Mouse (Mus musculus): ENCODE measurements around the gene Synm. TPM values are rescaled to one million over a fixed set of nuclear protein-coding genes. Genes with fewer than 3 reads are reported as not detected.

The Synm gene
- polyA plus RNA-seq, 1 experiment from 2014 or later, result 2.4 TPM

GRCm38 (mm10) chr7:67758858-67759628, 499 bp downstream of the Synm start:
- Histone ChIP-seq H3K4me3 (ENCODE audit: low read depth, low read length) (peak overlapping the region; percentile 57), H3K27ac (ENCODE audit: low read depth, low read length) (0 out of 2 replicates have a peak overlapping the region, but pooled peaks have one; percentile 24), H3K9me3 (ENCODE audit: control insufficient read depth, low read length) (no peaks in the 10 kb centered on the region), H3K4me2 (replicated peaks; ENCODE audit: low read depth, low read length) (peak overlapping the region; percentile 100), H3K4me1 (replicated peaks; ENCODE audit: control insufficient read depth, insufficient read depth, low read length) (peaks cover 5% of the 10 kb centered on the region; the same call in 1 of the 2 replicates), H3K27me3 (ENCODE audit: control insufficient read depth, insufficient read depth, low read length) (peaks cover 6% of the 10 kb centered on the region), H3K36me3 (ENCODE audit: control insufficient read depth, insufficient read depth, low read length) (no peaks in the 10 kb centered on the region), H3K9ac (ENCODE audit: low read depth, low read length) (peak overlapping the region; percentile 53)
- WGBS, result under 1% methylated on average over 92 of the region's 92 CpGs
- peak; percentile 83 for DNase-seq (ENCODE audit: low spot score)
- peak; percentile 85 for ATAC-seq (ENCODE audit: low FRiP score)

- H3K27ac ChIP-seq (ENCODE audit: low read depth, low read length), result no peak overlapping the region
- H3K9me3 ChIP-seq (ENCODE audit: control insufficient read depth, low read length), result no peaks in the 10 kb centered on the region
- peaks cover 5% of the 10 kb centered on the region; the same call in 1 of the 2 replicates for H3K4me1 ChIP-seq (replicated peaks; ENCODE audit: control insufficient read depth, insufficient read depth, low read length)
- 1% methylated on average over 19 of the region's 19 CpGs for WGBS
- ATAC-seq (ENCODE audit: low FRiP score), result no peak; the same call in 1 of the 2 replicates
- H3K9ac ChIP-seq (ENCODE audit: low read depth, low read length), result peak overlapping the region; percentile 53
- H3K27me3 ChIP-seq (ENCODE audit: control insufficient read depth, insufficient read depth, low read length), result peaks cover 6% of the 10 kb centered on the region
- DNase-seq (ENCODE audit: low spot score), result no peak
- peak overlapping the region; percentile 100 for H3K4me2 ChIP-seq (replicated peaks; ENCODE audit: low read depth, low read length)
- peak overlapping the region; percentile 57 for H3K4me3 ChIP-seq (ENCODE audit: low read depth, low read length)
- H3K36me3 ChIP-seq (ENCODE audit: control insufficient read depth, insufficient read depth, low read length), result no peaks in the 10 kb centered on the region
Measured at GRCm38 (mm10) chr7:67758506-67758857, 1.1 kb downstream of the Synm start.

GRCm38 (mm10) chr7:67756636-67757035, 2.9 kb downstream of the Synm start:
- no peak overlapping the region for H3K4me2 ChIP-seq (replicated peaks; ENCODE audit: low read depth, low read length)
- no peak overlapping the region for H3K27ac ChIP-seq (ENCODE audit: low read depth, low read length)
- no peak for DNase-seq (ENCODE audit: low spot score)
- no peaks in the 10 kb centered on the region for H3K36me3 ChIP-seq (ENCODE audit: control insufficient read depth, insufficient read depth, low read length)
- no peak overlapping the region for H3K9ac ChIP-seq (ENCODE audit: low read depth, low read length)
- ATAC-seq (ENCODE audit: low FRiP score), result no peak
- peaks cover 5% of the 10 kb centered on the region; the same call in 1 of the 2 replicates for H3K4me1 ChIP-seq (replicated peaks; ENCODE audit: control insufficient read depth, insufficient read depth, low read length)
- 87% methylated on average over 5 of the region's 5 CpGs for WGBS
- no peak overlapping the region for H3K4me3 ChIP-seq (ENCODE audit: low read depth, low read length)
- H3K9me3 ChIP-seq (ENCODE audit: control insufficient read depth, low read length), result no peaks in the 10 kb centered on the region
- peaks cover 6% of the 10 kb centered on the region for H3K27me3 ChIP-seq (ENCODE audit: control insufficient read depth, insufficient read depth, low read length)

GRCm38 (mm10) chr7:67755366-67755765, 4.2 kb downstream of the Synm start:
- H3K27me3 ChIP-seq (ENCODE audit: control insufficient read depth, insufficient read depth, low read length), result peaks cover 6% of the 10 kb centered on the region
- no peak for ATAC-seq (ENCODE audit: low FRiP score)
- H3K4me2 ChIP-seq (replicated peaks; ENCODE audit: low read depth, low read length), result no peak overlapping the region
- WGBS, result 91% methylated on average over 7 of the region's 7 CpGs
- no peak overlapping the region for H3K9ac ChIP-seq (ENCODE audit: low read depth, low read length)
- H3K4me3 ChIP-seq (ENCODE audit: low read depth, low read length), result no peak overlapping the region
- no peak overlapping the region for H3K27ac ChIP-seq (ENCODE audit: low read depth, low read length)
- DNase-seq (ENCODE audit: low spot score), result no peak
- H3K36me3 ChIP-seq (ENCODE audit: control insufficient read depth, insufficient read depth, low read length), result no peaks in the 10 kb centered on the region
- peaks cover 5% of the 10 kb centered on the region; the same call in 1 of the 2 replicates for H3K4me1 ChIP-seq (replicated peaks; ENCODE audit: control insufficient read depth, insufficient read depth, low read length)
- no peaks in the 10 kb centered on the region for H3K9me3 ChIP-seq (ENCODE audit: control insufficient read depth, low read length)

- no peak for ATAC-seq (ENCODE audit: low FRiP score)
- Histone ChIP-seq H3K4me2 (replicated peaks; ENCODE audit: low read depth, low read length) (no peak overlapping the region), H3K9ac (ENCODE audit: low read depth, low read length) (no peak overlapping the region), H3K27ac (ENCODE audit: low read depth, low read length) (no peak overlapping the region), H3K36me3 (ENCODE audit: control insufficient read depth, insufficient read depth, low read length) (no peaks in the 10 kb centered on the region), H3K4me1 (replicated peaks; ENCODE audit: control insufficient read depth, insufficient read depth, low read length) (peaks cover 5% of the 10 kb centered on the region; the same call in 1 of the 2 replicates), H3K4me3 (ENCODE audit: low read depth, low read length) (no peak overlapping the region), H3K9me3 (ENCODE audit: control insufficient read depth, low read length) (no peaks in the 10 kb centered on the region), H3K27me3 (ENCODE audit: control insufficient read depth, insufficient read depth, low read length) (peaks cover 6% of the 10 kb centered on the region)
- no peak for DNase-seq (ENCODE audit: low spot score)
- 83% methylated on average over 11 of the region's 11 CpGs for WGBS
Measured at GRCm38 (mm10) chr7:67754606-67755005, 4.9 kb downstream of the Synm start.

- no peak overlapping the region for H3K9ac ChIP-seq (ENCODE audit: low read depth, low read length)
- no peaks in the 10 kb centered on the region for H3K4me1 ChIP-seq (replicated peaks; ENCODE audit: control insufficient read depth, insufficient read depth, low read length)
- no peaks in the 10 kb centered on the region for H3K36me3 ChIP-seq (ENCODE audit: control insufficient read depth, insufficient read depth, low read length)
- H3K9me3 ChIP-seq (ENCODE audit: control insufficient read depth, low read length), result no peaks in the 10 kb centered on the region
- ATAC-seq (ENCODE audit: low FRiP score) (no peak), DNase-seq (ENCODE audit: low spot score) (no peak)
- no peak overlapping the region for H3K4me3 ChIP-seq (ENCODE audit: low read depth, low read length)
- 66% methylated on average over 4 of the region's 4 CpGs for WGBS
- no peaks in the 10 kb centered on the region for H3K27me3 ChIP-seq (ENCODE audit: control insufficient read depth, insufficient read depth, low read length)
- no peak overlapping the region for H3K27ac ChIP-seq (ENCODE audit: low read depth, low read length)
- no peak overlapping the region for H3K4me2 ChIP-seq (replicated peaks; ENCODE audit: low read depth, low read length)
Measured at GRCm38 (mm10) chr7:67749441-67750239, 9.9 kb downstream of the Synm start.

GRCm38 (mm10) chr7:67747731-67748305, 11.7 kb downstream of the Synm start:
- H3K9me3 ChIP-seq (ENCODE audit: control insufficient read depth, low read length), result no peaks in the 10 kb centered on the region
- no peaks in the 10 kb centered on the region for H3K27me3 ChIP-seq (ENCODE audit: control insufficient read depth, insufficient read depth, low read length)
- H3K9ac ChIP-seq (ENCODE audit: low read depth, low read length), result no peak overlapping the region
- WGBS, result 87% methylated on average over 4 of the region's 4 CpGs
- H3K4me2 ChIP-seq (replicated peaks; ENCODE audit: low read depth, low read length), result no peak overlapping the region
- no peaks in the 10 kb centered on the region for H3K4me1 ChIP-seq (replicated peaks; ENCODE audit: control insufficient read depth, insufficient read depth, low read length)
- no peak overlapping the region for H3K27ac ChIP-seq (ENCODE audit: low read depth, low read length)
- H3K36me3 ChIP-seq (ENCODE audit: control insufficient read depth, insufficient read depth, low read length), result no peaks in the 10 kb centered on the region
- no peak for ATAC-seq (ENCODE audit: low FRiP score)
- H3K4me3 ChIP-seq (ENCODE audit: low read depth, low read length), result no peak overlapping the region
- no peak for DNase-seq (ENCODE audit: low spot score)

GRCm38 (mm10) chr7:67741706-67742105, 17.8 kb downstream of the Synm start:
- WGBS, result 88% methylated on average over 7 of the region's 7 CpGs
- no peak for ATAC-seq (ENCODE audit: low FRiP score)

More at GRCm38 (mm10) chr7:67741706-67742105, 17.8 kb downstream of the Synm start:
- no peak overlapping the region for H3K27ac ChIP-seq (ENCODE audit: low read depth, low read length)
- H3K9me3 ChIP-seq (ENCODE audit: control insufficient read depth, low read length), result no peaks in the 10 kb centered on the region
- no peak overlapping the region for H3K9ac ChIP-seq (ENCODE audit: low read depth, low read length)
- no peak for DNase-seq (ENCODE audit: low spot score)
- H3K4me2 ChIP-seq (replicated peaks; ENCODE audit: low read depth, low read length), result no peak overlapping the region
- no peaks in the 10 kb centered on the region for H3K36me3 ChIP-seq (ENCODE audit: control insufficient read depth, insufficient read depth, low read length)
- no peaks in the 10 kb centered on the region for H3K27me3 ChIP-seq (ENCODE audit: control insufficient read depth, insufficient read depth, low read length)
- no peaks in the 10 kb centered on the region for H3K4me1 ChIP-seq (replicated peaks; ENCODE audit: control insufficient read depth, insufficient read depth, low read length)
- H3K4me3 ChIP-seq (ENCODE audit: low read depth, low read length), result no peak overlapping the region
